Mouse (Mus musculus): Measurements from ENCODE around the gene Osbpl11. TPM values are rescaled to one million over a fixed set of nuclear protein-coding genes. Genes with fewer than 3 reads are reported as not detected.
"Not testable (repeated sequence)": the region's sequence is repeated elsewhere in the genome, so short reads cannot be mapped to it uniquely, and the experiment has no call there.

Osbpl11 gene
- total RNA-seq, 2 experiments from 2014 or later: 15.0 to 16.4 TPM

DNA sequence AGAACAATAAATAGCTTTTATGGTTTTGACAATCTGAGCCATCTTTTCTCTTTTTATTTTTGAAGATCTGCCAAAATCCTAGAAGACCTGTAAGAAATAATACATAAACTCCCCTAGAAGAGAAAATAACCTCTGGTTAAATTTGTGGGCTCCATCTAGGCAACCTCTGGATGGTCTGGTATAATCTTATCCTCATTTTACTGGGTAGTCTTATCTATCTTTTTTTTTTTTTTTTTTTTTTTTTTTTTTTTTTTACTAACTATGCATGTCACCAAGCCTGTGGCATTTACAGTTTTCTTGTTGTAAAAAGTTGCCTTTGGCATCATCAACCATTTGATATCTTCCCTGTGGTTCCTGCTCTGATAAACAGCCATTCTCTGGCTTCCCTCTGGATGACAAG, 10.2 kb upstream of the Osbpl11 start:
- DNase-seq (ENCODE audit: low spot score in 2 of 2): no peak
- intact Hi-C loops (cut with DNase I): no loop called here

GRCm38 (mm10) chr16:33176831-33177230, 8.0 kb upstream of the Osbpl11 start:
- intact Hi-C loops (cut with DNase I); DNase-seq (ENCODE audit: low spot score in 2 of 2): not testable (repeated sequence)

DNA sequence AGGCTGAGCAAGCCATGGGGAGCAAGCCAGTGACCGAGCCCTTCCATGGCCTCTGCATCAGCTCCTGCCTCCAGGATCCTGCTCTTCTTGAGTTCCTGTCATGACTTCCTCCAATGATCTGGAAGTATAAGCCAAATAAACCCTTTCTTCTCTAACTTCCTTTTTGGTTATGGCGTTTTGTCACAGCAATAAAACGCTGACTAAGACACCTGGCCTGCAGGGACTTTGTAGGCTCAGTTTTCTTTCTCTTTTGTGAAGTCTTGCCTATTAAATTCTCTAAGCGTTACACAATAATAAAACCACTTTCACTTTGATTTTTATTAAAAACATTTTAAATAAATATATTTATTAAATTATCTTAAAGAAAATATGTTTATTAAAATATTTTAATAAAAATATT, 7.1 kb upstream of the Osbpl11 start:
- no peak for DNase-seq (ENCODE audit: low spot score in 2 of 2)
- intact Hi-C loops (cut with DNase I): no loop called here

- intact Hi-C loops (cut with DNase I): no loop called here
- DNase-seq (ENCODE audit: low spot score in 2 of 2): peak; percentile 78 to 83
Measured at GRCm38 (mm10) chr16:33178278-33179074, 6.4 kb upstream of the Osbpl11 start.

DNA sequence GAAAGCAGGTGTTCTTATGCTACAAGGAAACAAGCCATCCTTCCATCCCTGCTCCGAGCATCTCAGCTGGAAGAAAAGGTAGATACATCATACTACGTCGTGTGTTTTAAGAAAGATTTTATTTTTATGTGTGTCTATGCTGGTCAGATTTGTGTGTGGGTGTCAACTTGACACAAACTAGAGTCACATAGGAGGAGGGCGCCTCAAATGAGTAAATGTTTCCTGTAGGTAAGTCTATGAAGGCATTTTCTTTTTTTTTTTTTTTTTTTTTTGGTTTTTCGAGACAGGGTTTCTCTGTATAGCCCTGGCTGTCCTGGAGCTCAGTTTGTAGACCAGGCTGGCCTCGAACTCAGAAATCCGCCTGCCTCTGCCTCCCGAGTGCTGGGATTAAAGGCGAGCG, 5.6 kb upstream of the Osbpl11 start:
- intact Hi-C loops (cut with DNase I); DNase-seq (ENCODE audit: low spot score in 2 of 2): not testable (repeated sequence)

DNA sequence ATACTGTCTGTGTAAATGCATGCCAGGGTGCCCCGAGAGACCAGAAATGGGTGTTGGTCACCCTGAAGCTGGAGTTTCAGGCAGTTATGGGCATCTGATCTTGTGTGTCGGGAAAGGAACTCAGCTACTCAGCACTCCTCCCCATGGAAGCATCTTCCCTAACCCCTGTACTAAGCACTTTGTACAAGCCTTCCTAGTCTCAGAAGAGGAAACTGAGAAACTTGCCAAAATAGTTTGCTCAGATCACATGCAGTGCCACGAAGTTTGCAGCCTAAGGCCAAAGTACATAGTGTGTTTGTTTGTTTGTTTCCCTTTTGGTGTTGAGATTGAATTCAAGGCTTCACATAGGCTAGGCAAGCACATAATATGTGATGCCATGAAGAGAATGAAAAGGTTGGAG, 5.0 kb upstream of the Osbpl11 start:
- intact Hi-C loops (cut with DNase I): loop anchor here (10.0 kb wide), 1 partner anchor 205 kb away; the partner anchor contains the start of gene Zfp148
- no peak for DNase-seq (ENCODE audit: low spot score in 2 of 2)

DNA sequence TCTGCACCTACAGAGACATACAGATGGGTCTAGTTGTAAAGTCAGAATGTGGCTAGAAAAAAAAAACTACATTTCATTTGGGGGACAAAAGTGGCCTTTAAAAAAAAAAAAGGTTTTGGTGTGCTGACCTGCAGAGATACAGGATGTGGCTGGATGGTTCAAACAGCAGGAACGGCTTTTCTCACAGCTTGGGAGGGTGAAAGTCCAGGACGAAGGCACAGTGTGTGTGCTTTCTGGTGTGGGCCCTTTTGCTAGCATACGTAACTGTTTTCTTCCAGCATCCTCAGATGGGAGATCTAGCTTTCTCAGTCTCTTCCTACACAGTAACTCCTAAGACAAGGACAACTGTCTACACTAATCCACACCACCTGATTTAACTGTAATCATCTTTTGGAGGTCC, 4.1 kb upstream of the Osbpl11 start:
- intact Hi-C loops (cut with DNase I): loop anchor here (10.0 kb wide), 1 partner anchor 204 kb away; the partner anchor contains the start of gene Zfp148

DNA sequence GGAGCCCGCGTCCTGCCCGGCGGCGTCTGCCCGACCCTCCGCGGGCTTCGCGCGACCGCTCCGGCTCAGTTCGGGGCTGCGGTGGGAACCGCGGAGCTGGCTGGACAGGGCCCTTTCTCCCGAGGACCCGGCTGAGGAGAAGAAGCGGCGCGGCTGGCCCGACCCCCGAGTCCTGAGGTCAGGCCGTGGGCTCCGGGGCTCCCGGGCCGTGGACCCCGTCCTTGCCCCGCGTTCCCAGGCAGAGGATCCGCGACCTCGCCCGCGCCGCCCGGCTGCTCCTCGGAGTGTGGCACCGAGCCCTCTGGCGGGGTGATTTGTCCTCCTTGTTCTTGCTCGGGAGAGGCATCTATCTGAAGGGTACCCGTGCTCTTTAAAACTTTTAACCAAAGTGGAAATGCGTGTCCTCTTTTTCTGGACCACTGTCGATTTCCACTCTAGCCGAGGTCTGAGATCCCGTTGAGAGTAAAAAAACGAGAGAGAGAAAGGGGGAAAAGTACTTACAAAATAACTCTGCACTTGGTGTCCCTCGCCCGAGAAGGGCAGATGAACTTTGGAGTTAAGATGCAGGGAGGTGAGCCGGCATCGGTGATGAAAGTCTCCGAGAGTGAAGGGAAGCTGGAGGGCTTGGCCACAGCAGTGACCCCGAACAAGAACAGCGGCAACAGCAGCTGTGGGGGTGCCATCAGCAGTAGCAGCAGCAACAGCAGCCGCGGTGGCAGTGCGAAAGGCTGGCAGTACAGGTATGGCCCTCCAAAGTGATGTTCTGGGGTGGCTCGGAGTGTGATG, 583 bp downstream of the Osbpl11 start:
- intact Hi-C loops (cut with DNase I): loop anchor here (10.0 kb wide), 1 partner anchor 199 kb away; the partner anchor contains the start of gene Zfp148
- no peak for DNase-seq (ENCODE audit: low spot score in 2 of 2)

More for the DNA sequence above, 4.1 kb upstream of the Osbpl11 start:
- no peak for DNase-seq (ENCODE audit: low spot score in 2 of 2)

DNA sequence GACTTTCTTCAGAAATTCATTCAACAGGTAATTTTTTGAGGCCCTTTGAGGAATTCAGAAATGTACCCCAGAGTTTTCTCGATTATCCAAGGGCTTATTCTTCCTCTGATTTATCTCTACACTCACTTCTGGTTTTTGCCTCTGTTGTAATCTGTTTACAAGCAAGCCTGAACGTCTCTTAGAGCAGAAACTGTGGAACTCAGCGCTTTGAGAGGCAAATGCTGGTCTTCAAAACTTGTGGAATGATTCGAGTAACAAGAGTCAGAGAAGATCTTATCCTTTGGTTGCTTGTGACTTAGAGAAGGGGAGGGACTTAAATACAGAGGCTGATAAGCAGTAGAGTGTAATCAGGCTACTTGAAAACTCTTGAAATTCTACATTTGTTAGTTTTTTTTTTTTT, 1.3 kb downstream of the Osbpl11 start:
- intact Hi-C loops (cut with DNase I): loop anchor here (10.0 kb wide), 1 partner anchor 199 kb away; the partner anchor contains the start of gene Zfp148

DNA sequence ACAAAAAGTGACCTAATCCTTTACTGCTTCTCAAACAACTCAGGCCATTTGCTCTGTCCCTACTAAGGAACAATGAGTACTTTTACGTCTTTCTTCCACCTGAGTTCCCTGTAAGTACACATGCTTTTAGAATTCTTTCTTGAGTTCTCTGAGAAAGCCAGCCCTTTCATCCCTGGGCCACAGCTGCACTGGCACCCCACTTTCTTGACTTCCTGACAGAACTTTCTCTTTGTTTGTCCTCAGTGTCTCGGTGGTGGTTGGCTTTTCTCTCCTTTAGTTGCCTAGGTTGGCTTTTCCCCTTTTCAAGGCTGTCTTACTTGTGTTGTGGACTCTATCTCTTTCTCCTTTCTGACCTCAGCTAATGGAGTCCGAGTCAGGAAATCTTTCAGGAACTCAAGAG, 3.2 kb downstream of the Osbpl11 start:
- DNase-seq (ENCODE audit: low spot score in 2 of 2): no peak
- intact Hi-C loops (cut with DNase I): loop anchor here (10.0 kb wide), 1 partner anchor 197 kb away; the partner anchor contains the start of gene Zfp148

More for the DNA sequence above, 1.3 kb downstream of the Osbpl11 start:
- DNase-seq (ENCODE audit: low spot score in 2 of 2): no peak

DNA sequence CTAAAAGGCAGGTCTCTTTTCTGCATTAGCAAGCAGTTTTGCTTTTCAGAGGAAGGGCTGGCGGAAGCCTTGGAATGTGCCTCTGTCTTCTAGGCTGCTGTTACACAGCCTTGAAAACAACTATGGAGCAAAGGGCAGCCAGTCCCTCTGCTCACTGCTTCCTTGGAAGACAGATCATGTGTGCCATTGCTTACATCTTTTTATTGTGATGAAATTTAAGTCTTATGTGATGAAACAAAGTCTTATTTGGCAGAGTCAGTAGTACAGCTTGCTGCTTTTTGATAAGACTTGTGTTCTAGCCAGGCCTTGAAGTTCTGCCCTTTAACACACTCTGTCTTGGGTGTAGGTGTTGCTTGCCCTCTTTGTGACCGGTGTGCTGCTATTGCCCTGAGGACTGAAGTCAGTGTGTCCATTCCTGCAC, 6.8 kb downstream of the Osbpl11 start:
- intact Hi-C loops (cut with DNase I): loop anchor here (5.0 kb wide), 1 partner anchor 551 kb away; no protein-coding TSS in a partner anchor
- DNase-seq (ENCODE audit: low spot score in 2 of 2): no peak

- intact Hi-C loops (cut with DNase I): loop anchor here (5.0 kb wide), 1 partner anchor 550 kb away; no protein-coding TSS in a partner anchor
- no peak for DNase-seq (ENCODE audit: low spot score in 2 of 2)
Measured at GRCm38 (mm10) chr16:33192280-33192679, 7.4 kb downstream of the Osbpl11 start.

- DNase-seq (ENCODE audit: low spot score in 2 of 2): peak; percentile 30 to 43
- intact Hi-C loops (cut with DNase I): loop anchor here (5.0 kb wide), 1 partner anchor 549 kb away; no protein-coding TSS in a partner anchor
Measured at GRCm38 (mm10) chr16:33193649-33194048, 8.8 kb downstream of the Osbpl11 start.

GRCm38 (mm10) chr16:33195686-33196313, 10.9 kb downstream of the Osbpl11 start:
- no peak for DNase-seq (ENCODE audit: low spot score in 2 of 2)
- intact Hi-C loops (cut with DNase I): no loop called here

DNA sequence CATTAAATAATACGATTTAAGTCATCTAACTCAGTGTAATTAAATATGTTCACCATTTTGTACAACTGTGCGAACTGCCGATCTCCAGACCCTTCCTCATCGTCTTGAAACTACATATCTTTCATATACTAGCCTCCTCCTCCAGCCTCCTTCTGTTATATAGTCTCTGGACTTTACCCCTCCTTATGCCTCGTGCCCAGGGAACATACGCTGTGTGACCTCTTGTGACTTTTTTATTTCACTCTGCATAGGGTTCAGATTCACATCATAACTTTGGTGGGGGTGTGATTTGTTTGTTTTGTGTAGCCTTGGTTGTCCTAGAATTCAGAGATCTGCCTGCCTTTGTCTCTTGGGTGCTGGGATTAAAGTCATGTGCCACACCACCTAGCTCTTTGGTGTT, 11.7 kb downstream of the Osbpl11 start:
- intact Hi-C loops (cut with DNase I): no loop called here
- no peak for DNase-seq (ENCODE audit: low spot score in 2 of 2)

DNA sequence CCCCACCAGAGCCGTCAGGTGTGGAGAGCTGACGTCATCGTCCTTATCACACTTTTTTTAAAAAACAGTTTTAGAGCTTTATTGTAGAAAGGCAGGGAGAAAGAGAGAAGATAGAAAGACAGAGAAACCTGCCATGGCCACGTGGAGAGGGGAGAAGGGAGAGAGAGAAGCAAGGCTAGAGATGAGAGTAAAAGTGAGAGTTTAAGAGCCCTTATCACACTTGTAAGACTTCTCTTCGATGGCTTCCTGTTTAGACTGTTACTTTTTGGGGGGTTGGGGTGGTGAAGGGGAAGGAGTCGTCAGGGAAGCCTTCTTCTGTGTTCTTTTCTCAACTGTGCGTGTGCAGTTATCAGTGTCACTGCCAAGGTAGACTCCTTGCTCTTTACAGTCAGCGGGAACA, 15.7 kb downstream of the Osbpl11 start:
- no peak for DNase-seq (ENCODE audit: low spot score in 2 of 2)
- intact Hi-C loops (cut with DNase I): no loop called here

DNA sequence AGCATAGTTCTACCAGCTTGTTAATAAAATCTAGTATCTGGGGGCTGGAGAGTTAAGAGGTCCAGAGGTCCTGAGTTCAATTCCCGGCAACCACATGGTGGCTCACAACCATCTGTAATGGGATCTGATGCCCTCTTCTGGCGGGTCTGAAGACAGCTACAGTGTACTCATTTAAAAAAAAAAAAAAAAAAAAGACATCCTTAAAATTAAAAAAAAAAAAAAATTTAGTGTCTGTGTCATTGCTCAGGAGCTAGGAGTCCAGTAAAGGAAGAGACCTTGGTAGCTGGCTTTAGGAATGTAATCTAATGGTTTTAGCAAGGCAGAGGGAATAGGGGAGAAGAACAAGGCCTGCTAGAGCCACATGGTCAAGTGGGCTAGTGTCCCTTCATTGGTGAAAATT, 25.9 kb downstream of the Osbpl11 start:
- intact Hi-C loops (cut with DNase I): no loop called here
- no peak for DNase-seq (ENCODE audit: low spot score in 2 of 2)

DNA sequence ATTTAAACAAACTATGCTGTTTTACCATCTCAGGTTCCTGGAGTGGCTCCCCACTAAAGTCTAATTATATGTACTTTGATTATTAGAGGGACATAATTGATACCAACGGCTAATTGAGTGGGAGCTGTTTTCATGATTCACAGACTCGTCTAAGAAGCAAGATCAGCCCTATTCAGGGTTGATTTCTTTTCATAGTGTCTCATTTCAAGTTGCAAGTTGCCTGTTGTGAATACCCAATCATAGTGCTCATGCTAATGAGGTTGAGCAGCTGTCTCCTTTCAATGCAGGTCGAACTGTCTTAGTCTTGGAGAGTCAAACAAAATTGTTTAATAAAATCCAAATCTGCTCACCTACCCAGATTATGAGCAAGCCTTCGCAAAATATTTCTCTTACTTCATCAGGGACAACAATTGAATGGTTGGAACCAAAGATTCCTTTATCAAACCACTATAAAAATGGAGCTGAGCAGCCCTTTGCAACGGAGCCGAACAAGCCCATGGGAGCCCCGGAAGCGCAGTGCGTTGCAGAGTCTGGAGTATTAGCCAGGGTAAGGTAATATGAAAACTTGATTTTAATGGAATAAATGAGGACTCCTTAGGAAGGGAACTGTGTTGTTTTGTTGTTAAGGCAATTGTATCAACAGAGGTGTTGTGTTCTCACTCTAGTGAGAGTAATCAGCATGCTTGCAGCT, 31.6 kb downstream of the Osbpl11 start:
- intact Hi-C loops (cut with DNase I): no loop called here
- DNase-seq (ENCODE audit: low spot score in 2 of 2): no peak

DNA sequence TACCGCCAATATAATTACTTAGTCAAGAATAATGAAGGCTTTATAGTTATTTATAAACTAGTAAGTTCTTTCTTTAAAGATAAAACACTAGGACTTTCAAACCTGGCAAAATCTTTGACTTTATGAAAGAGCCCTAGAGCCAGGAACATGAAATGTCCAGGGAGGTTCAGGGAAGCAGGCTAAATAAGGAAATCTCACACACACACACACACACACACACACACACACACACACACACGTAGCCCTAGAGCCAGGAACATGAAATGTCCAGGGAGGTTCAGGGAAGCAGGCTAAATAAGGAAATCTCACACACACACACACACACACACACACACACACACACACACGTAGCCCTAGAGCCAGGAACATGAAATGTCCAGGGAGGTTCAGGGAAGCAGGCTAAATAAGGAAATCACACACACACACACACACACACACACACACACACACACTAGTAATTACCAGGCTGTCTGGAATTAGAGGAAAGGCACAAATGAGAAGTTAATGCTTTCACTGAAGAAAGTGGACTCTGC, 32.7 kb downstream of the Osbpl11 start:
- DNase-seq (ENCODE audit: low spot score in 2 of 2); intact Hi-C loops (cut with DNase I): not testable (repeated sequence)

Data from left cerebral cortex, postnatal 36 days (tissue).